Mouse (Mus musculus) right cerebral cortex, postnatal 36 days (tissue): ENCODE measurements at regions not wholly inside any gene's neighbourhood (a gene's known extent, or its start where the extent isn't known, plus 50 kb on each side); places are given as distances from the start of the nearest gene placed in this dataset.
A peak's percentile ranks its signal among the peaks of the same experiment; 100 is the strongest.

Source experiments
- DNase-seq, 2 experiments: peaks; one replicate each; pipeline ENCODE4 v3.0.0; 2022; ENCODE audit warnings: low spot score in 2 of 2, mixed read lengths in 1 of 2

DNA sequence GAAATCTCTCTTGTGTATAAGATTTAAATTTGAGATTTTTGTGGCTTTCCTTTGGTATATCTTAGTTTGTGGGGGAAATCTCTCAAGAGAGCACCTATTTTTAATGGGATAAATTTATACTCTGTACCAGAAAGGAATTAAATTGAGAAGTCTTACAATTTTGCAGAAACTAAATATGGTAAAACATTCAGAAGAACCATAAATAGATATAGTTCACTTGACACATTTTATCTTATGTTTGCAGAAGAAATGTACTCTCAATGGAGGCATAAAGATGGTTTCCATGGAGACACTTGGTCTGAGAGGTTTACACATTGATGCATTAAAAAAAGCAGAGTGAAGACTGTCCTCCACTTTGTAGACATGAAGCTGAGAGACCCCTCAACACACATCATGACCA is 86.9 kb downstream of the Ndufa10 start:
- DNase-seq: no peak

DNA sequence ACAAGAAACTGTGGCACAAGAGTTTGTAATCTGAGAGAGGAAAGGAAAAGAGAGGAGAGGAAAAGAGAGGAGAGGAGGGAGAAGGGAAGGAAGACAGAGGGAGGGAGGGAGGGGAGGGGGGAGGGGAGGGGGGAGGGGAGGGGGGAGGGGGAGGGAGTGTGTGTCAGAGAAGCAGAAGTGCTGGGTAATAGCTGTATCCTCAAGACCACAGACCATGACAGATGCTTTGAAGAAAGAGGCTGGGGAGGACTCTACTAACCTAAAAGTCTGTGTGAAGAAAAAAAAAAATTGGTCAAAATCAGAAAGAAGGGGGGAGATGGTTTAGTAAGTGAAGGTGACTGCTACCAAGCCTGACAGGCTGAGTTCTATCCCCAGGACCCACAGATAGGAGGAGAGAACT is 88.7 kb downstream of the Ndufa10 start:
- DNase-seq: no peak

DNA sequence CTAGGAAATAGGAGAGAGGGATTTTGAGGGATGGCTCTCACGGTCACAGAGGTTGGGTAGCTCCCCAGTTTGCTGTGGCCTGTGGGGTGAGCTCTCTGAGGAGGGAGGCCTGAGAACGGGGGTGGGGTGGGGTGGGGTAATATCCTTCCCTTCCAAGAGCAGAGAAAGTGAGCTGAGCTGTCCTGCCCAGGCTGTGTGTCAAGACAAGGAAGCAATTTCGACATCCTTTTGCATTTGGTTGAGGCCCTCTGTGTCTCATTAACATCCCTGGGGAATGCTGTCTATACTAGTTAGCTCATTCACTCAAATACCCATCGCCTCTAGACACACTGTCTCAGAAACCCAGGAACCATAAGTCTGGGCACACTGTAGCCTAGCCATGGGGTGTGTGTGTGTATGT is 89.9 kb downstream of the Ndufa10 start:
- no peak for DNase-seq

DNA sequence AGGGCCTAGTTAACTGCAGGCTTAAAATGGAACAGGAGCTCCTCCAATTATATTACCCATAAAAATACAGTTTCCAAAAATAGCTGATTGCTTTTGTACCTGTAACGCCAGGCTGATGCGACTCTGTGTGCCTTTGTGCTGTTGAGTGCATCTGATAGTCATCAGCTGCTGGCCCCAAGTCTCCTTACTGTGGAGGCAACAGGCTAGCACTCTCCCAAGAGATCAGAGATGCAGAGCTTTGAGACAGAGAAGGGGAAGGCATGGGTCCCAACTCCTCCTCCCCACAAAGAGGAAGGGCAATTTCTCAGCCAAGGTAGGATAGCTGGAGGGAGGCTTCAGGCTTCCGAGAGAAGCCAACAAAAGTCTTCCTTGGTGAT is 94.2 kb downstream of the Ndufa10 start:
- no peak for DNase-seq

DNA sequence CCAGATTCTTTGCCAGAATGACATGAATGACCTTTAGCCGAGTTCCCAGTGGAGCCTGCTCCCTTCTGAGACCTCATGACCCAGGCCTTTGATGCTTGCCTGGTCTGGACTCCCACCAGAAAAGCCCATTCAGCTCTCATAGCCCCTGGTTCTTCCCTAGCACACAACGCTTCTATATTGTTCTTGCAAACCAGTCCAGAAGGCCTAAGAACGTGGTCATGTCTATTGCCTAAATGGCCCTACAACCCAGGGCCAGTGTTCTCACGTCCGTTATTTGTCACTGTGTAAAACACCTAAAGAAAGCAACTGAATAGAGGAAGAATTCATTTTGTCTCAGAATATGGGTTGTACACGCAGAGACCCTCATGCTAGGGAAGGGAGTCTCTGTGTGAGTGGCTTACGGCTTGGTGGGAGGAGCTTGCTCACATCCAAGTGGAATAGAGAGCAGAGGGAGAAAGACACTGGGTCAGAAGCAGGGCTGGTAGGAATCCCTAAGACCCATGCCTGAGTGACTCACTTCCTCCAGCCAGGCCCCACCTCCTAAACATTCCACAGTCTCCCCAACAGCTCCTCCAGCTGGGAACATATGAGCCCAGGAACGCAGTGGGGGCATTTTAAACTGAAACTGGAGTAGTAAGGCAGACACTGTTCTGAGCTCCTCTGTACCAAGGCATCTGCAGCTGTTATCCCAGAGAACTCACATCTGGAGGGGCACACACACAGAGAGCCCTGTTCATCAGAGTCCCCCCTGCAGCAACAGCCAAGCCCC is 94.7 kb downstream of the Ndufa10 start:
- DNase-seq: no peak

DNA sequence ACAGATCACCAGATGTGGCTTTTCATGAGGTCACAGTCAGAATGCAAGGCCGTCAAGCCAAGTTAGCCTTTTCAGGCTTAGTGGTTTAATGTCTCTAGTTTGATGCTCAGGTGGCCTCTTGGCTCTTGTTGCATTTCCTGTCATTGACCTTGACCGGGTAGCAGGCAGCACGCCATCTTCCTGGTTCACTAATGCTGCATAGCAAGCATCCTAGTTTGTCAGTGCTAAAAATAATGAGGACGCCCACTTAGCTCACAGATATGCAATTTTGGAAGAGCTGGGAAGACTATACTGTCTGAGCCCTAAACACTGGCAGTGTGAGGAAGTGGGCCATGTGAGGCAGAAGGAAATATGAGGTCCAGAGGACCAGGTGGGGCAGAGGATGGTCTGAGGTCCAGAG is 97.2 kb downstream of the Ndufa10 start:
- DNase-seq: peak in 1 of 2 experiments; percentile 55

DNA sequence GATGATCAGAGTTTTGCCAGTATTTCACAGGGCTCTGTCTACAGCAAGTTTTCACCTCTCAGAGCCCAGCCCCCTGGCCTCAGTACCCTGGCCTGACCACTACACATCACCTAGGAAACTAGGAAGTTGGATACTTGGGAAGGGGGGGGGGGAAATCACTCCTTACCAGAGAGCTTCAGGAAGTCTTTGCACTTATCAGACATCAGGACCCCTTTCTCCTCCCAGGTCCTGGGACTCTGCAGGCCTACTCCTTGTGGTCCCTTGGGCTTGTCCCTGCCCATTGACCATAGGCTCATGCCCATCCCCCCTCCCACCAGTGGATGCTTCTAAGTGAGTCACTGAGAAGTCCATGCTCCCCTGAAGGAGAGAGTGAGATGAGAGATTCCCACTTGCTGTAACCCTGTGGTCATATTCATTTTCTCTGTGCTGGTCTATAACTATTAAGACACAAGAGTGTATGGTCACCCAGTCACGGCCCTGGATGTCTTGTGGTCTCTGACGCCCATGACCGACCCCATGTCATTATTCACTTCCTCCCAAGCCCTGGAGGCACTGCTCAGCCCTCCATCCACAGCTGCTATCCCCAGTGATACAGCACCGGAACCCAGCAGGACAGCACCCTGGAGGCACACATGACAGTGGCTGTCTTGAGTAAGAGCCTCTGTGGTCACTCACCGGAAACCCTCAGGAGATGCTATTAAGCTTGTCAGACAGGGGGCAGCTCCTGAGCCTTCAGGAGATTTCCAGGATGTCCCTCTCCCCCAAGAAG is 101.3 kb downstream of the Ndufa10 start:
- no peak for DNase-seq

DNA sequence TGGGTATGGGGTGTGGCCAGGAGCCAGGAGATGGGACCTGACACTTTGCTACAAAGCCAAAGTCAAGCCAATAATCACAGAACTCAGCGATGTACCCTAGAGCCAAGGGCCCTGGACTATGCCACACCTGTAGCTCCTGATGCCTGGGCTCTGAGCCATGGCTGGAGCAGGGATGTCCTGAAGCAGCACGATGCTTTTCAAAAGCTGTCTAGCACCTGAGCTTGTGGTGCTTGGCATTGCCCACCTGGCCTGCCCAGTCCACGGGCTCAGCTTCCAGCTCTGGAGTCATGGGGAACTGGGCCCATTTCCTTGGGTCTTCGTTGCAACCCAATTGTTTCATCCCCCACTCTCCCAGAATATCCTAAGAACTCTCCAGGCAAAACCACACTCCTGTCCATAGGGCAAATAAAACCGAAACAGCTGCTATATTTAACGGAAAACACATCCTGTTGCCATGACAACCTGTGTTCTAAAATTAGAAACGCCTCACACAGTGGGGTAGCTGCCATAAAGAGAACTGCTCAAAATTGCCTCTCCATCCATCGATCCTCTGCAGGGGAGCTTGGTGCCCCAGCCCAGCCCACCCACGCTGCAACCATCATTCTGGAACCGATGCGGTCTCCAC is 102.2 kb downstream of the Ndufa10 start:
- DNase-seq: peak in 1 of 2 experiments; percentile 58

DNA sequence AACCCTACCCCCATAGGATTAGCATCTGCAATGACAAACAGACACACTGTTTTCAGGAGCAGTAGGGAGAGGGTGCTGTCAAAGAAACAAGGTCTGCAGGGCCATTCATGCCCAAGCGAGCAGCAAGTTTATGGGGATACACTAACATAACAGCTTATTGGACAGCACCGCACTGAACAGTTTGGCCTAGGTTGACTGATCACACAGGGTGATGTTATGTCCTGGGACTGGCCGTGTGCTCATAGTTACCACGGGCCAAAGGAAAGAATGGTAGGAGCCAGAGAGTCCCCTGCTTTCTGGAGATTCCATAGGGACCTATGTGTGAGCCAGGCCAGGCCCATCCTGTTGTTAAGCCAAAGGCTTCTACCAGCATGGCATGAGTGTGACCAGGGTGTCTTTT is 102.8 kb downstream of the Ndufa10 start:
- DNase-seq: no peak

DNA sequence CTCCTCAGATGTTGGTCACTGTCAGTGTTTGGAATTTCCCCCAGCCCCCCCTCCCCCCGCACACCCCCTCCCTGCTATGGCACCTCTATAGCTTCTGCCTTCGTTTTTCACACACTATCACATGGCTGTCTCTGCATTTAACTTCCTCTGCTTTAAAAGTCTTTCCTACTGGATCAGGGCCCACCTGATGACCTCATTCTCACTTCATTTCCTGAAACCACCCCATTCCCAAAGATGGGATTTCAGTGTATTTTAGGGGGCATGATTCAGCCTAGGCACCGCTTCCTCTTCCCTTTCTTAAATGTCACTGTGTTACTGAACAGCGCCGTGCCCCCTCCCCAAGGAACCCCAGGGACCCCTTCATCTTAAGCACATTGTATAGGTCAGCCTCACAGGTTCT is 103.7 kb downstream of the Ndufa10 start:
- DNase-seq: peak in 1 of 2 experiments; percentile 38

DNA sequence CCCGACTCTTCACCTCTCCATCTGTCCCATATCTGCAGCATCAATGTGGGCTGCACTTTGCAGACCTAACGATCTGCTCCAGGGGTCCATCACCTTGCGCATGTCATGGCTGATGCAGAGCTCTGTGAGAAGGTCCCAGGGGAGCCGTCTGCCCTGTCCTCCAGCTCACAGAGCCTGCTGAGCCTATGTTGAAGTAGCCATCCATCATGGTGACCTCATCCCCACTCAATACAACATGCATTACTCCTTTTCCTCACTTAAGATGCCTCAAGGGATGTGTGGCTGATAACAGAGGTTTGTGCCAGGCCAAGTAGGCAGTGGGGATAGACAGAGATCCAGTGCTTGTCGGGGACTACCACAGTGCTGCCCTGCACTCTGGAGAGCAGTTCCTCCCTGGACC is 107.4 kb downstream of the Ndufa10 start:
- DNase-seq: no peak

DNA sequence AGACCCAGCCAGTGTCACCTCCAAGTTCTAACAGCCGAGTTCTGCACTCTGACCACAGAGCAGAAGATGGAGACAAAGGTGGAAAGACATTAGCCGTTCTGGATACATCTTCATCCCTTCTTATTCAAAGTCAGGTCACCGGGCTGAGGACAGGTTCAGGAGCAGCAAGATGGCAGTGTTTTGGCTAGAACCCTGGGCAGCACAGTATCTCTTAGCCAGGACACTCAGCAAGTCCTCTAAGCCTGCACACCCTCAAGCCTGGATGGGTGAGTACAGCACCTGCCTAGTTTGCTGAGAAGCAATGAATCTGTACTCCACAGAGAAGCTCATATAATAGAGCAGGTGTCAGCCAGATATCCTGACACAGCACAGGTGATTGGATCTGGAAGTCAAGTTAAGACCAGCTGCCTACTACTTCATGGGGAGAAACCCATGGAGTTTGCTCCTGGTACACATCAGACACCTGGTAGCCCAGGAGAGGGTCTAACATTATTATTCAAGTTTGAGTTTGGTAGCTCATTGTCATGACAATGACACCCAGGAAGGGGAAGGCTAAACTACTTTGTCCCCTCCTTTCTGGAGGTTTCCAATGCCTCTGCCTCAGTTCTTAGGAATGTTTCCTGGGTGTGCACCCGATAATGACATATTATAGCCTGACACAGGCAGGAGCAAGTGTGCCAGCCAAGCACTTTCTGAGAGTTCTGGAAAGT is 108.1 kb downstream of the Ndufa10 start:
- no peak for DNase-seq

DNA sequence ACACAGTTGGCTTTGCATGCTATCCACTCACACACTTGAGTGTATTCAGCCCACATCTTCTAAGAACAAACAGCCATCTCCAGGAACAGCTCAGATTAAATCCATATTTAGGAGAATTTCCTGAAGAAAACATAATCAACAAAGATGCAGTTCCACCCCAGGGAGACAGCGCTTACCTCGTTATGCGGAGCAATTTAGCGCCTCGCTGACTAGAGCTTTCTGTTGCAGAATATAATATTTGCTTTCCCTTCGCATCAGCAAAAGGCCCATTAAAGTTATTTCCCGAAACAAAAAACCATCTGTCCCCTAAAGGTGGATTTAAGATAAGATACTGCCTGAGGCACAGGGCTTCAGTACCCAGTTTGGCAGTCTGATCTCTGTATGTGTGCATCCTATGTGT is 112.0 kb downstream of the Ndufa10 start:
- no peak for DNase-seq

DNA sequence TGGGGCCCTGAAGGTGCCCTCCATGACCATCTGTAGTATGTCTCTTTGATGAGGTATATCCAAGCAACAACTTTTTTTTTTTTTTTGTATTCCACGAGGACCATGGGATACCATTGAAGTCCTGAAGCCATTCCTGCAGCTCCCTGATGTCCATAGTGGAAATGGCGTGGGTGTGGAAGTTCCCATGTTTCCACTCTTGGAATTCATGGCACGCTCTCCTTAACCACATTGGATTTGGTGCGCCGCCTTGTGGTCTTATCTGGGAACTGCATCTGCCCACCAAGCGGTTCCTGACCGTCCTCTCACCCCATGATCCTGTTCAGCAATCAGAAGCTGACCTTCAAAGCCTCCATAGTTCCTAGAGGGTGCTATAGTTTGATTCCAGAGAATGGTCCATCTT is 113.4 kb downstream of the Ndufa10 start:
- DNase-seq: peak in 1 of 2 experiments; percentile 32

DNA sequence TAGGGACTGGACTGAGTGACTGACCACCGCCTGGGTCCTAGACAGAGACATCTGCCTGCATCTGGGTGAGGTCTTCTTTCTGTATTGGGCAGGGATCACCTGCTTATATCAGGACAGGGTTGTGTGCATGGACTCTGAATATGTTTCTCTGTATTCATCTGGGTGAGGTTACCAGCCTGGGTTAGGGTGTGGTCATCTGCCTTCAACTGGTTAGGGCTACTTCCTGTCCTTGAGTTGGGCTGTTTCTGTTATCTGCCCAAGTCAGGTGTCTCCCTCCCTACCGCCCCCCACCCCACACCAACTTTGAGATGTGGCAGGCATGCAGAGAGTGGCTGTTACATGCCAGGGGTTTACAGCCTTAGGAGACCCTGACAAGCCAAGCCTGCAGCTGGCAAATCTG is 114.2 kb downstream of the Ndufa10 start:
- no peak for DNase-seq

DNA sequence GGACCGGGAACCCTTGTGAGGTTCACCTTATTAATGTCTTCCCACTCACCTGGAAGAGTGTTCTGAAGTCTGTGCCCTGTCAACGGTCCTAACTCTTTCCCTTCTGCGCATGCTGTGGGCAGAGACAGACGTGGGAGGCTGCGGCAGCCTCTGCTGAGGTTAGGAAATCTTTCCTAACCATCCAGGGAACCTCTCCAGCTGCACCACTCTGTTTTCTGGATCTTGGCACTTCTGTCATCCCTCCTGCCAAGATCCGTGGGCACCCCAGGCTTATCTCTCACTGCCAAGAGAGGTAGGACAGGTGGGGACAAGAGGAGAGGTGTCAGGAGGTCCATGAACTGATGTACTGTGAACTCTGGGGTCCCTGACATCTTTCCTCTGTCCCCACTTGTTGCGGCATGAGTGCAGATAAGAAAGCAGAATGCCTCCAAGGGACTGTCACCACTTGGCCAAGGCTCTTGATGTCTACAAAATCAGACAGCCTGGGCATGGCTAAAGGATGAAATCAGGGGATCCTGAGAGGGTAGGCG is 114.8 kb downstream of the Ndufa10 start:
- no peak for DNase-seq

DNA sequence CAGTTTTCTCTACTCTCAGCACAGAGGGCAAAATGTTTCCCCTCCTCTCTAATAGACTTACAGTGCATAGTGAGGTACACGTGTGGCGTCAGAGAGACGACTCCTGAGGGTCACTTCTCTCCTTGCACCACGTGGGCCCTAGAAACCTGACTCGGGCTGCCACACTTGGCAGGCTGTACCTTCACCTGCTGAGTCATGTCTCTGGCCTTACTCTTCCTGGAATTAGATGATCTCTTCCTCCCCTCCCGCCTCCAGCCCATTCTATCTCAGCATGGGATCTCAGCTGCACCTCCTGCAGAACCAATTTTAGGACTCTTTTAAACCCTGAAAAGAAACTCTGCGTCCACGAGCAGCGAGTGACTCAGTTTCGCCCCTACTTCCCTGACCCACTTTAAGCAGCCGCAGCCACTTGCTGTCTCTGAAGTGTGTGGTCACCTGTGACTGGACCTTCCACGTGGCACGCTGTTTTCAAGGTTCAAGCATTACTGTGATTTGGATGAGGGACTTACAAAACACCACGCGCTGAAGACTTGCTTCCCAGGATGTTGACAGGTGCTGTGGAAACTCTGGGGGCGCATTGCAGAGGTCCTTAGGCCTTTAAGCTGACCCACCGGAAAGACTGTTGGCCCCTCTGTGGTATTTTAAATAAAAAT is 125.2 kb downstream of the Ndufa10 start:
- DNase-seq: no peak

DNA sequence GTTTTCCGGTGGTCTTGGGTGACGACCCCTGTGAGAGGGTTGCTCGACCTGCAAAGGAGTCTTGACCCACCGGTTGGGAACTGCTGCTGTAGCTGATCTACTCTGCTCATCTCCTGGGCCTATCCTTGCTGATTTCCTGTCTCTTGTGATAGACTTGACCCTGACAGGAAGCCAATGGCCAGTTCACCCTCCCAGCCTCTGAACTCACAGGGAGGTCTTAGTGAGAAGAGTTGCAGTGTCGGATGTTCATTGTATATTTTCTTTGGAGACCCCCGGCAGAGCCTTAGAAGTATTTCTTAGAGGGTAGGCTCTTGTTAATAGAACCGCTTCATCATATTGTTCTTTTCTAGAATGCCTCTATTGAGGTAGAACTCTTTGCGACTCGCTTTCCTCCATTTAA is 126.0 kb downstream of the Ndufa10 start:
- DNase-seq: no peak

DNA sequence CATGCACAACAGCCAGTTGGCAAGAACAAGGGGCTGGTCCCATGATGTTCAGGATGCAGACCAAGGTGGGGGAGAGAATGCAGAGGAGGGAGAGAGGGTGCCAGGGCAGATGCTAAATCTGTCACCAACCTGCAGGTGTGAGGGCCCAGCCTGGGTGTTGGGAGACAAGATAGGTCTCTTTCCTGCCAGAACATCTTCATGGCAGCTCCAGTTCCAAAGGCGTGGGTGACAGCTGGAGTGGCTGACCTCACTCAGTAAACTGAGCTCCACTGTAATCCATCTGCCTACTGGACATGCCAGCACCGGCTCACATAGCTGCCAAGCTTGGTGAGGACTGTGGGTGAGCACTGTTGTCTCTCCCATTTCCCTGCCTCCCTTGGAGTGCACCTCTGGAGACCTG is 129.9 kb downstream of the Ndufa10 start:
- DNase-seq: no peak

DNA sequence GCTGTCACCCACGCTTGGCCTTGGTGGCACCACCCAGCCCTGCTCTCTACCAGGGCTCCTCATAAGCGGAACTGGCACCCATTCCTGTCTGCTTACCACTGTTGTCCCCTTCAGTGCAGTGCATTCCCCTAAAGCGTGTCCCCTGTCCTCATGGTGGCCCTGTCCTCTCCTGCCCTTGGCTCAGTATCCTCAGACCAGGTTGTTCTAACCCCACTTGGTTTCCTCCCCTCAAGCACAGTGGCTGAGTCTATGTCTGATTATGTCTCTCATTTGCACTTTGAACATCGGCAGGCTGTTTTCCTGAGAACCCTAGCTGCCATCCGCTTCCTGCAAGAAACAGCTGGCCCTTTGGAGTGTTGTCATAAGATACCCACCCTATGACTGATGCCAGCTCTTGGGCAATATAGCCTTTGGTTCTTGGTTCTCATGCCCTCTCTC is 130.5 kb downstream of the Ndufa10 start:
- no peak for DNase-seq

DNA sequence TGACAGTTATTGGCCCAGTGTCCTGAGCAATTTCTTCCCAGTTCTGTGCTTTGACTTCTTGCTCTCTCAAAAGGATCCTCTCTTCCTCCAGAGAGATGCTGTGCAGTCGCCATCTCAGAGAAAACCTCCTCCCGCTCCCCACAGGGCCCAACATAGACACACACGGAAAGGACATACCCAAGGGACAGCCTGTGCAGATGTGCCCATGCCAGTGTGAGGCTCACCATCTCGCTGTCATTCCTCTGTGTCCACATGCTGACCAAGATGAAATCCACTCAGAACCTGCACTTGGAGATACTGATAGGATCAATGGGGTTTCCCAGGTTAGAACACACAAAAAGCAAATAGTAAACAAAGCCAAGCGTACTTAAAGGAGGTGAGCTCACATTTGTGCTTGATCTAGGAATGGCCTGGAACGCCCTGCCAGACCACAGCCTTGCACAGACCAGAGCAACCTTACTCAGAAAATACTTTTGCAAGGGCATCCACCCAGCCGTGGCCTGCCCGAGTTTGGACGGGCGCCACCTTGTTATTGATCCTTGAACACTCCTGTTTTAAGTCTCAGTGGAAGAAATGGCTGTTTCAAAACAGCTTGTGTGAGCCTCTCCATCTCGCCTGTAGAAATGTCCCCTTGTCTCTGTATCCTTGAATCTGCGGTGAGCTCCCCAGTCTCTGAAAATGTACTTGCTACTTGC is 131.7 kb downstream of the Ndufa10 start:
- DNase-seq: no peak
